Mouse (Mus musculus): Measurements from ENCODE around the gene Gm49358.

Gene Gm49358

GRCm38 (mm10) chr10:86763672-86764071 lies at the start of gene Gm49358:
TSS of gene Gm49358 (plus strand) at chr10:86763972.
- DNase-seq (ENCODE audit: extremely low spot score) = no peak

GRCm38 (mm10) chr10:86727548-86727980 lies 36.2 kb upstream of the Gm49358 start:
- peak; percentile 51 for DNase-seq (ENCODE audit: extremely low spot score)

GRCm38 (mm10) chr10:86728176-86728575 lies 35.6 kb upstream of the Gm49358 start:
- DNase-seq (ENCODE audit: extremely low spot score) = no peak

- DNase-seq (ENCODE audit: extremely low spot score) = peak; percentile 85
Observed at GRCm38 (mm10) chr10:86730823-86731499, 32.8 kb upstream of the Gm49358 start.

GRCm38 (mm10) chr10:86731500-86731863 lies 32.3 kb upstream of the Gm49358 start:
- DNase-seq (ENCODE audit: extremely low spot score) = no peak

GRCm38 (mm10) chr10:86735036-86735435 lies 28.7 kb upstream of the Gm49358 start:
- DNase-seq (ENCODE audit: extremely low spot score) = no peak

GRCm38 (mm10) chr10:86742918-86743317 lies 20.9 kb upstream of the Gm49358 start:
- no peak for DNase-seq (ENCODE audit: extremely low spot score)

- no peak for DNase-seq (ENCODE audit: extremely low spot score)
Observed at GRCm38 (mm10) chr10:86744306-86744705, 19.5 kb upstream of the Gm49358 start.

- DNase-seq (ENCODE audit: extremely low spot score) = no peak
Observed at GRCm38 (mm10) chr10:86755816-86756502, 7.8 kb upstream of the Gm49358 start.

GRCm38 (mm10) chr10:86757724-86758123 lies 6.0 kb upstream of the Gm49358 start:
- DNase-seq (ENCODE audit: extremely low spot score) = no peak

- DNase-seq (ENCODE audit: extremely low spot score) = no peak
Observed at GRCm38 (mm10) chr10:86758211-86758610, 5.6 kb upstream of the Gm49358 start.

- no peak for DNase-seq (ENCODE audit: extremely low spot score)
Observed at GRCm38 (mm10) chr10:86761236-86761635, 2.5 kb upstream of the Gm49358 start.

GRCm38 (mm10) chr10:86761722-86762383 lies 1.9 kb upstream of the Gm49358 start:
- DNase-seq (ENCODE audit: extremely low spot score) = no peak

GRCm38 (mm10) chr10:86762384-86762730 lies 1.4 kb upstream of the Gm49358 start:
- no peak for DNase-seq (ENCODE audit: extremely low spot score)

GRCm38 (mm10) chr10:86765344-86765966 lies 1.7 kb downstream of the Gm49358 start:
- DNase-seq (ENCODE audit: extremely low spot score) = no peak

- no peak for DNase-seq (ENCODE audit: extremely low spot score)
Observed at GRCm38 (mm10) chr10:86769216-86769615, 5.4 kb downstream of the Gm49358 start.

GRCm38 (mm10) chr10:86769797-86770196 lies 6.0 kb downstream of the Gm49358 start:
- DNase-seq (ENCODE audit: extremely low spot score) = no peak

- no peak for DNase-seq (ENCODE audit: extremely low spot score)
Observed at GRCm38 (mm10) chr10:86771701-86772100, 7.9 kb downstream of the Gm49358 start.

GRCm38 (mm10) chr10:86772231-86772631 lies 8.5 kb downstream of the Gm49358 start:
- DNase-seq (ENCODE audit: extremely low spot score) = no peak

- no peak for DNase-seq (ENCODE audit: extremely low spot score)
Observed at GRCm38 (mm10) chr10:86773360-86773759, 9.6 kb downstream of the Gm49358 start.

- DNase-seq (ENCODE audit: extremely low spot score) = no peak
Observed at GRCm38 (mm10) chr10:86776281-86776680, 12.5 kb downstream of the Gm49358 start.

- DNase-seq (ENCODE audit: extremely low spot score) = no peak
Observed at GRCm38 (mm10) chr10:86777614-86778319, 14.0 kb downstream of the Gm49358 start.

Data from embryo, embryonic 9.5 days (tissue).